Mouse (Mus musculus) cerebellum, adult 11 months (tissue): ENCODE results near the gene P4ha2.

Source experiments
- DNase-seq: peaks from one replicate; pipeline ENCODE4 v3.0.0; 2022

The P4ha2 gene

DNA sequence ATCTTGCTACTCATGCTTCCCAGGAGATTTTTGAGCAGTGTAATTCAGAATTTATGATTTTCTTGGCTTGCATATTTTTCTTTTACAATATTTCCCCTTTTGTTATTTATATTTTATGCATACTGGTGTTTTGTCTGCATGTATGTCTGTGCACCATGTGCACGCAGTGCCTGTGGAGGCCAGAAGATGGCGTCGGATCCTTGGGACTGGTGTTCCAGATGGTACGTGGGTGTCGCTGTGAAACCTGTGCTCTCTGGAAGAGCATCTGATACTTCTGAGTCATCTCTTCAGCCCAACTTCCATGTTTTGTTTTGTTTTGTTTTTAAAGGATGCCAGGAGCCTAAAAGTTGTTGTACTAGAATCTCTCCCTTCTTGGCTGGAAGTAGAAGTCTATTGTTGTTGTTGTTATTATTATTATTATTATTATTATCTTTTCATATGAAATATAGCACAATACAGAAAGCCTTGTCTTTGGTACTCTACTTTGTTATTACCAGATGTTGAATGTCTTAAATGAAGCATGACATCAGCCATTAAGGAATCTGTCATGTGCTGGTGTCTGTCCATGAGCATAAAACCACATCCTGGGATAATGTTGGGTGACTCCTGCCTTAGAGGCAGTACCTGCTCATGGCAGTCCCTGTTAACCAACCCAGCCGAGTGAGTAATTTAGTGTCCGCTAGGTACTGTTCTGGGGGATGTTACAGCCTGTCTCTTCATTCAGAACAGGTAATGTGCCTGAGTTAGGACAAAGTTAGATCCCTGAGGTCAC is 41.5 kb downstream of the P4ha2 start:
- DNase-seq = no peak

DNA sequence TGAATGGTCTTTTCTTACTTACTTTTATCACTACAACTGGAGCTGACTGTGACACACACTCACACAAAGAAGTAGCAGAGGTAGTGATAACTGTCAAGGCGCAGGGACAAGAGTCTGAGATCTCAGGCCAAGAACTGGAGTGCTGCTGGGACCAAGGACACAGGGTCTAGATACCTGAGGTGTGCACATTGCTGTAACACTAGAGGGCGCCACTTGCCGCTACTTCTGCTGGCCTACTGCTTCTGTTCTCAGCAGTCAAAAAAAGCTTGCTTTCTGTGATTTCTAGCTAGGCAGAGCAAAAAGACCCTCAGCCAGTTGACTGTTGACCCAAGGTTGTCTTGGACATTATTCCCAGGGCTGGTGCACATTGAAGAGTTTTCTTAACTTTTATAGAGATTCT is 45.0 kb downstream of the P4ha2 start:
- DNase-seq = peak; percentile 58

DNA sequence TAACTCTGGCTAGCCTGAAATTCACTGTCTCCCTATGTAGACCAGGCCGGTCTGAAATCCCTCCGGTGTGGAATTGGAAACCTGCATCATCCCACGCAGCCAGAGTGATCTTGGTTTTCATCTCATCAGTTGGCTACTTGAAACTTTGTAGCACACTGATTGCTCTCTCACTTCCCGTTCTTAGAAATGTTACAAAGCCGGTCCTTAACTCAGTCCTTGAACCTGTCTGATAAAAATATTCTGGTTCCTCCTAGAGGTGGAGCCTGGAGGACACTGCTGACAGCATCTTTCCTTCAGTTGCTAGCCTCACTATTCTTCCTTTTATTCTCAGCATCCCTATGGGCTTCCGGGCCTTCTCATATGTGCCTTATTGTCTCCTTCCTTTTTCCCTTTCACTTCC is 46.1 kb downstream of the P4ha2 start:
- no peak for DNase-seq

DNA sequence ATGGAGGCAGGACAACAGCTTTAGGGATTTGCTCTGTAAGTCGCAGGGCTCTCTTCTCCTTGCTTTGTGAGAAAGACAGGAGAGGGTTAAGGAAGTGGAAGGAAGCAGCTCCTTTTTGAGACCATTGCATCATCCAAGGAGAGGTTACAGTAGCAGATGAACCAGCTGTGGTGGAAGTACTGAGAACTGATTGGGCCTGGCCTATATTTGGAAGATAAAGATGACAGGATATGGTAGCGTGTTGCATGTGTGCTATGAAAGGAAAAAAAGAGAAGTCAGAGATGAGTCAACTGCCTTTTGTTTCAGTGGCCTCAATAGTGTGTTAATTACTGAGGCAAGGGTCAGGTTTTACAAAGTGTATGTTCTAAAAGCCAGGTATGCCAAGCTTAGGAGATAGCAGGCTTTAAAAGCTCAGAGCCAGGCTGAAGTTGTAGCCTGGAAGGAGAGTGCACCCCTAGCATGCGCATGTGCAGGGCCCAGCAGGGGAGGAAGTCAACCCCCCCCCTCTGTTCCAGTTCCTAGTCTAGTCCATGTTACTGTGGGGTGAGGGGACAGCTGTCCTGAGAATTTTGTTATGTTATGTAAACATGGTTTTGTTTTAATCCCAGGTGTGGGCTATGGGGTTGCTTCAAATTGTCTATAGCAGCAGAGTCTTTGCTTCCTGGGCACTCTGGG is 50.0 kb downstream of the P4ha2 start:
- DNase-seq = no peak

DNA sequence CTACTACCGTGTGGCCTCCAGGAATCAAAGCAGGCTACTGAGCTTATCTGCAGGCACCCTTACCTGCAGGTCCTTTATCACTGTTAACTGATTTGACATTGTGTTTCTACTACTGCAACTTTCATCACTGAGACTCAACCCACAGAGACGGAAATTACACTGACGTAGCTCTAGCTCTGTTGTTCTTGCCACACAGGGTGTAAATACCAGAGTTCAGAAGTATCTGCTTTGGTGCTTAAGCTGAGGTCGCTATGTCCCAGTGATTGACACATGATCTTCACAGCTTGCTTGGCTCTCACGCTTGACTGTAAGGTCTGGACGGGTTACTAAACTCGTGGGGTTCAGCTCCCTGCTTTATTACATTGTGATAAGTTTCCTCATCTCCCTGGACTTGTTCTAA is 51.2 kb downstream of the P4ha2 start:
- DNase-seq = no peak

DNA sequence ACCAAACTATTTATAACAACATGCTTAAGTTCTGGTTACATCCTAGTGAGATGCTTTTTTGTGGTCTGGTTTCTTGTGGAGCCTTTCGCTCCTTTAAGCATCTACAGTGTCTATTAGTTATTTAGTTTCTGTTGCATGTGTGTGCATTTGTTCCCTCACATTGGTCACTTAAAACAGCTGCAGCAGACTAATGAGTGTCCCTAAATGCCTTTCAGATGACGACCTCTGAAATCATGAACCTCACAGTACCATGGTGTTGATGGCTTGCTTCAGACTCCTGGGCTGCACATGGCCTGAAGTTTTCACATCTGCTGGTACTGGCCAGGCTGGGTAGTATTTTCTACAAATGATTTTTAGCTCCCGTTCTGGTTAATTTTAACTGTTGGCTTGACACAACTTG is 53.1 kb downstream of the P4ha2 start:
- DNase-seq = no peak

DNA sequence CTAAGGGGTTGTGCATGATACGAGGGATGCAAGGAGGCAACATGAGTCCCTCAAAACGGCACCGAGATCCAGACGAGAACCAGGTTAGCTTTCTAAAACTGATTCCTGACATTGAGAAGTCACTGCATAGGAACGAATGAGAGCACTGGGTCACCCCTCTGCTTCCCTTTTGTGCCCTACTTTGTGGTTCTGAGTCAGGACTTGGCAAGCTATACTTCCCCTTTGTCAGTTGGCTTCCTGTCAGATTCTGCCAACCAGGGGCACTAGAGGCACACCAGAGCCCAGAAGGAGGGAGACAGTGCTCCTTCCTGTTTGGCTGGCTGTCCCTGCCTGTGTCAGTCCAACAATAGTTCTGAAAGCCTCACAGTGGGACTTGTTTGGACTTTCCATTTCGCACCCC is 56.0 kb downstream of the P4ha2 start:
- peak; percentile 44 for DNase-seq

DNA sequence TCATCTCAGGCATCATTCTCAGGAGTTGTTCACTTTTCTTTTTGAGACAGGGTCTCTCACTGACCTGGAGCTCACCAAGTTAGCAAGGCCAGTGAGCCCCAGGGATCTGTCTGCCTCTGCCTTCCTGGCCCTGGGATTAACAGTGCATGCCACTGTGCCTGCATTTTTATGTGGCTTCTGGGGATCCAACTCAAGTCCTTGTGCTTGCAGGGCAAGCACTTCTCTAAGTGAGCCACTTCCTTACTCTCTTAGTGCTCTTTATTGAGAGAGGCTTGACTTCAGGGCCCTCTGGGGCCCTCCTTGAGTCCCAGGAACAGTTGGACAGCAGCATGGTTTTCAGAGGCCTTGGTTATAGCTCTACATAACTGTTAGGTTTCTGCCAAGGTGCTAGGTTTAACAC is 56.6 kb downstream of the P4ha2 start:
- DNase-seq = no peak

DNA sequence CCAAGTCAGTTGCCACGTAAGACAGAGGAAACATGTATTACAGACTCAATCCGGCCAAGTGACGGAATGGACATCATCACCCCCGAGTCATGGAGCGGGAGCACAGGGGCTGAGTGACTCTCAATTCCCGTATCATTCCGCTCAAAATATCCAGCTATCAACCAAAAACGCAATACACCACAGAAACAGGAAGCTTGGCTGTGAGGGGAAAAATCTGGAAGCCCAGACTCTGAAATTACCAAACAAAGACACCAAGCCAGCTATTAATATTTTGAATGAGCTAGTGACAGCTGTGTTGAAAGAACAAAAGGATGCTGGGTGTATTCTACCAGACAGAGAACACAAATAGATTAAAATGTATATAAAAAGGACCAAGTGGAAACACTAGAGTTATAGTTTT is 57.7 kb downstream of the P4ha2 start:
- DNase-seq = no peak

DNA sequence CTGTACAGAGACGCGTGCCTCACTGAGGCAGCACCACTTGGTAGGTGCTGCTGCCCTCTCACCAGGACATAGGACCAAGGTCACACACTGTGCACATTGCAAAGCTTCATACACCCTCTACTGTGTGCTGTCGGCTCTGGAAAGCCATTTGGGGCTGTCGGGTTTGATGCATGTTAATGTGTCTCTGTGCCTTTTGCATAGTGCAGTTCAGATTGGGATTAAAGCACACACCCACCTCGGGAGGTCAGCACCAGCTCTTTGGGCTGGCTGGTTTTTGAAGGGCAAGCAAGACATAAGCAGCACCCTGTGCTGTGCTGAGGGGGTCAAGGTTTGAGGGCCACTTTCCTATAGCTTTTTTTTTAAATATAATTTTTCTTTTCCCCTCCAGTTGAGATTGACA is 60.5 kb downstream of the P4ha2 start:
- DNase-seq = no peak

DNA sequence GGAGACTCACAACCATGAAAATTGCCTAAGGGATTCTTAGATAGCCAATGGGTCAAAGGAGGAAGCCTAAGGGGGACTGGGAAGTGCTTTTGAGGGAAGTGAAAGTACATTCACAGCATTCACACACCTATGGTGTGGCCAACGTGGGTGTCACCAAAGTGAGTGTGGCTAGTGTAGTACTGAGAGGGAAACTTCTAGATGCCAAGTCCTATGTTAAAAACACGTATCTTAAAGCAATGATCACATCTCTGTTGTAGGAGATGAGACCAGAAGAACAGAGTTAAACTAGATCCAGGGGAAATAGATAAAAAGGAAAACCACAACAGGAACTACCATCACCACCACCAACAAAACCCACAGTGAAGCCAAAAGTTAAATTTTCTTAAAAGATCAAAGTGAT is 61.0 kb downstream of the P4ha2 start:
- DNase-seq = no peak

DNA sequence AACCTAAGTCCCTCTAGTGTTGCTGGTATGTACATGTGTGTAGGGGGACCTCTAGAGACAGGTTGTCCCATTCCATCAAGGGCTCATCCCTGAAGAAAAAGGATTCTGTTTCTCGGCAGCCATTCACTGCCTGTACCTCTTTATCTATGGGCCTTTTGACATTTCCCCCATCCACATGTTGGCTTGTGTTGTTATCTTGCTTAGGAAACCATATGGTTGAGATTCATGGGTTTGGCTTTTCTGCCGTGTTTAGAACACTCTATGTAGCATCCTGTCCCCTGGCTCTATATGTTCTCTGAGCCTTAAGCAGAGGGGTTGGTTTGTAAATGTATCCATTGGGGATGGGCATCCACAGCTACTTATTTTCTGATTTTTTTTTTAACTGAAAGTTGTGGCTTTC is 61.6 kb downstream of the P4ha2 start:
- no peak for DNase-seq

DNA sequence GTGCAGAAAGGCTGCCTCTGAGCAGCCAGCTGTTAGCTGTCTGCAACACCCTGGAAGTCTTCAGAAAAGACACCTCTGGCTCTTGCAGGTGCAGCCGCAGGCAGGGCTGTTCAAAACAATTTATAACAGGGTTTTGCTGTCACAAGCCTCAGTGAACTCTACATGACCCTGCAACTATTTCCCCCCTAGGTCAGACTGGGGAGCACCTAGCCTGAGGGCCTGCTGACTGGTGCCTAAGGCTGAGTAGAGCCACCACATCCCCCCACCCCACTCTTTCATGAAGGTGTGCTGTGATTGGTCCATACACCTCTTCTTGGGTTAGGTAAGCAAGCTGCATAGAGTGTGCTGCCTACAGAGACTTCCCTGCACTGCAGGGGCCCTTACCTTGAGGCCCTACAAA is 63.1 kb downstream of the P4ha2 start:
- no peak for DNase-seq

DNA sequence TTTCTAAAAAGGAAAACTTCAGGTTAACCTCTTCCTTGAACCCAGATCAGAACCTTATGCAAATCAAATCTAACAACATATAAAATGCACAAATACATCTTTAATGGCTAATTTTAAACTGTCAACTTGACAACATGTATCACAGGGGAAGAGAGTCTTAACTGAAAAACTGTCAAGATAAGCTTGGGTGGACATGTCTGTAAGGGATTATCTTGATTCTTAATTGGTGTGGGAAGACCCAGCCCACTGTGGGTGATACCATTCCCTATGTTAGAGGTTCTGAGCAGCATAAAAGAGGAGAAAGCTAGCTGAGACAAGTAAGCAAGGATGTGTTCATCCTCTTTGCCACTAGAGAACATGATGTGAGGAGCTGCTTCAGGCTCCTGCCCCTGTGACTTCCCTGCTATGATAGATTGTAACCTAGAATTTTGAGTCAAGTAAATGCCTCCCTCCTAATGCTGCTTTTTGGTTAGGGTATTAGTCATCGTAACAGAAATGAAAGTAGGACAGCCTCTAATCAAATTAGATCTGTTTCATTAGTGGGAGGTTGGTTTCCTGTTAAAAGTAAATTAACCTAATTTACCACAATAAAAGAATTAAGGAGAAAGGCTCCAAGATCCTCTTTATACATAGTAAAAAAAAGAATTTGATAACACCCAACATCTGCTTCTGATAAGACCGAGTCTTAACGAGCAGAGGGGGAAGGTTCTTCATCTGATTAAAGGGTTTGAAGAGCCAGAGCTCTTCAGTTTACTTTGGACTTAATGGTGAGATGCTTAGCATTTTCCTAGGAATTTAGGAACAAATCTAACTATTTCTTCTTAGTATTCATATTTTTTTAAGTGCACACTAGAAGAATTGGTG is 69.8 kb downstream of the P4ha2 start:
- DNase-seq = no peak

DNA sequence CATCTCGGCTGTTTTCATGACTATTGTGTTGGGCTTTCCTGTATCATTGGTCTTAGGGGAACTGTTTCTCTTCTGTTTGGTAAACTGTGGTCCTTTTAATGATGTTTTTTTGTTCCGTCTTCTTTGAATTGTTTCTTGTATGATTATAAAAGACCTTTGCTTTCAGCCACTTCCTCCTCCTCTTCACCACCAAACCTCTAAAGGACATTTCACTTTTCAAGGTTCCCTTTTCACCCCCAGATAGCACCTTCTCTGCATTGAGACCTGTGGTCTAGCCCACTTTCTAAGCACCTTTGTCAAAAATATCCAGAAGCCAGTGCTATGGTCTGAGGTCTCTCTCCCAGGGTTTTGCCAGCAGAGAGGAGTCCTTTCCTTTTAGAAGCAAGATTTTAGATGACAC is 71.3 kb downstream of the P4ha2 start:
- DNase-seq = no peak

DNA sequence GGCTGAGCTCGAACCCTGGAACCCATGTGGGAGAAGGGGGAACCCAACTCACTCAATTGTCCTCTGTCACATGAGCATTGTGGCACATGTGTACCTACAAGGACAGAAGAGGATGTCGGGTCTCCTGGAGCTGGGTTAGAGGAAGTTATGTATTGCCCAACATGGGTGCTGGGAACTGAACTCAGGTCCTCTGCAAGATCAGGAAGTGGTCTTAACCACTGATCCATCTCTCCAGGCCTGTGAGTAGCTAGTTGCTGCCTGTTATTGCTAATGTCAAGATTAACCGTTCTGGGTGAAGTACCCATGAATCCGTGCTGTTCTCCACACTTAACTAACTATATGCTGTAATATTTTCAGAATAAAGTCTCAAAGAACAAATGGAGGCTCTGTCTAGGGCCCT is 74.3 kb downstream of the P4ha2 start:
- DNase-seq = no peak

DNA sequence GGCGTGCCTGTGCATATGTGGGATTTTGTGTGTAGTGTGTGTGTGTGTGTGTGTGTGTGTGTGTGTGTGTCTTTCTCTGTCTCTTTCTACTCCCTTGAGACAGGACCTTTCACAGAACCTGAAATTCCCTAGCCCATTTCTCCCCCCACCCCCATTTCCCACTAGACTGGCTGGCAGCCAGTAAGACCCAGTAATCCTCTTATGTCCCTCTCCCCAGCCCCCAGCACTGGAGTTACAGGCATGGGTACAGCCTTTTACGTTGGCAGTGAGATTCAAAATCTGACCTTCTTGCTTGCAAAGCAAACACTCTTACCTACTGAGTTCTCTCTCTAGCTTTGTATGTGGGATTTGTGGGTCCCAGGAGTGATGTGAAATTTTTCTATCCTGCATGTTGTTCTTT is 75.0 kb downstream of the P4ha2 start:
- DNase-seq = no peak
